ENCODE assay signal across 27 mouse cellular contexts in genomic region chr6:147140600-147141154, GRCm38 (mm10). TPM values are rescaled to one million over a fixed set of nuclear protein-coding genes. Genes with fewer than 3 reads are reported as not detected.
DNase-seq lines count a peak whose midpoint lies in the region; ATAC-seq and TF ChIP-seq lines count a peak whose summit lies in the region.
"Had no signal": no experiment of that assay in that cellular context is flagged by ENCODE, and none has a peak within 500 bp of the region (broad histone marks: within the 10 kb centered on the region; RNA-seq: fewer than 3 reads in every experiment).

No protein-coding gene starts in this region.

- H3K4me2 ChIP-seq in intestine, embryonic 16.5 days (ENCODE audit: low read depth, low read length): no peak overlapping the region
- H3K4me2 ChIP-seq: embryonic facial prominence, embryonic 13.5 days; forebrain, embryonic 13.5 days; heart, embryonic 11.5 days; hindbrain, embryonic 14.5 days had no signal

- no peak overlapping the region for H3K9ac ChIP-seq in intestine, embryonic 16.5 days (ENCODE audit: low read depth, low read length)
- H3K9ac ChIP-seq: embryonic facial prominence, embryonic 13.5 days; forebrain, embryonic 13.5 days; hindbrain, embryonic 14.5 days had no signal

- H3K4me3 ChIP-seq in C2C12 (ENCODE audit: insufficient read depth, poor library complexity, severe bottlenecking): no peak overlapping the region
- H3K4me3 ChIP-seq in intestine, embryonic 16.5 days (ENCODE audit: low read length): no peak overlapping the region
- H3K4me3 ChIP-seq: embryonic facial prominence, embryonic 10.5 days; embryonic facial prominence, embryonic 13.5 days; forebrain, embryonic 10.5 days; forebrain, embryonic 13.5 days had no signal

- H3K79me3 ChIP-seq in C2C12 (ENCODE audit: low read depth): no peaks in the 10 kb centered on the region

- H3K27ac ChIP-seq in intestine, embryonic 16.5 days (ENCODE audit: low read length): no peak overlapping the region
- H3K27ac ChIP-seq: embryonic facial prominence, embryonic 10.5 days; embryonic facial prominence, embryonic 13.5 days; forebrain, embryonic 10.5 days; forebrain, embryonic 13.5 days; hindbrain, embryonic 14.5 days; hindbrain, postnatal 0 days had no signal

- H3ac ChIP-seq in C2C12 (ENCODE audit: control insufficient read depth, insufficient read length, low read depth): no peak overlapping the region

- H3K27me3 ChIP-seq in C2C12 (ENCODE audit: control insufficient read depth, insufficient read depth, insufficient read length): no peaks in the 10 kb centered on the region
- no peaks in the 10 kb centered on the region for H3K27me3 ChIP-seq in intestine, embryonic 16.5 days (replicated peaks; ENCODE audit: control insufficient read depth, insufficient read depth, low read length)
- H3K27me3 ChIP-seq: embryonic facial prominence, embryonic 13.5 days; forebrain, embryonic 13.5 days had no signal

- peak; percentile 77 for ATAC-seq in intestine, embryonic 16.5 days
- ATAC-seq: forebrain, embryonic 13.5 days; forebrain, embryonic 16.5 days; hindbrain, postnatal 0 days; inflammation-experienced regulatory T-cells, adult 6 months had no signal

- TF ChIP-seq CTCF in C2C12 (IDR thresholded peaks at IDR 0.05; ENCODE audit: control insufficient read depth, insufficient read depth, insufficient read length): no peak

- peak; percentile 36 for DNase-seq in heart, adult 11 months
- DNase-seq in heart, postnatal 25 days (ENCODE audit: low spot score): no peak
- DNase-seq in layer of hippocampus, postnatal 10 days (ENCODE audit: low spot score in 2 of 2): no peak
- no peak for DNase-seq in urinary bladder, adult 2 months (ENCODE audit: low spot score)
- DNase-seq: adrenal gland, postnatal 25 days; cerebellum, adult 11-12 months; cerebellum, adult 8-10 months; cerebellum, postnatal 10 days; cerebellum, postnatal 36 days; embryo, embryonic 11 days; gastrocnemius, postnatal 10 days; gastrocnemius, postnatal 36 days; heart, postnatal 36 days; kidney, adult 18-20 months had no signal

- intact Hi-C loops in heart, postnatal 25 days (cut with DNase I): no loop called here

- H3K36me3 ChIP-seq in C2C12 (ENCODE audit: control insufficient read depth, insufficient read depth): no peaks in the 10 kb centered on the region
- no peaks in the 10 kb centered on the region for H3K36me3 ChIP-seq in intestine, embryonic 16.5 days (ENCODE audit: control insufficient read depth, insufficient read depth, low read length)
- H3K36me3 ChIP-seq: embryonic facial prominence, embryonic 10.5 days; embryonic facial prominence, embryonic 13.5 days; forebrain, embryonic 10.5 days had no signal

- H3K9me3 ChIP-seq in intestine, embryonic 16.5 days (ENCODE audit: control insufficient read depth, low read length): no peaks in the 10 kb centered on the region
- H3K9me3 ChIP-seq: embryonic facial prominence, embryonic 10.5 days; embryonic facial prominence, embryonic 13.5 days; forebrain, embryonic 10.5 days; forebrain, embryonic 13.5 days had no signal

- no peaks in the 10 kb centered on the region for H3K79me2 ChIP-seq in C2C12 (ENCODE audit: control insufficient read depth, insufficient read depth)

- 78% methylated on average over 7 of the region's 7 CpGs for WGBS in intestine, embryonic 16.5 days

- H3K4me1 ChIP-seq in intestine, embryonic 16.5 days (ENCODE audit: control insufficient read depth, insufficient read depth, low read length): no peaks in the 10 kb centered on the region

TF ChIP-seq in C2C12, 6 proteins besides CTCF, POLR2A, EP300 and RAD21:
- TF ChIP-seq MYOD1 (IDR thresholded peaks at IDR 0.05; ENCODE audit: control insufficient read depth, insufficient read length, low read depth) (no peak), FOSL1 (IDR thresholded peaks at IDR 0.05; ENCODE audit: insufficient read depth, low read length, poor library complexity, severe bottlenecking) (peak; percentile 8), CEBPB (IDR thresholded peaks at IDR 0.05; ENCODE audit: low read depth) (no peak)

RNA-seq across cellular contexts. Expression of gene Klhl42, which starts 49.5 kb away (rescaled TPM):
- total RNA-seq in heart, postnatal 25 days (2021): 1 to 10 TPM; 5.4 to 6.7 TPM
- polyA plus RNA-seq in C2C12 (2012; fragmentation: generic; extraction: Trizol): 4.6 TPM
- 4.6 and 5.2 TPM in 2 replicates for polyA plus RNA-seq in intestine, embryonic 16.5 days (2015; fragmentation: Nextera tagmentation; extraction: Ambion mirVana)
- total RNA-seq in layer of hippocampus, postnatal 10 days (2021): 10 to 100 TPM; 23.5 to 25.7 TPM
- 18.4 and 21.9 TPM in 2 replicates for polyA plus RNA-seq in urinary bladder, adult 2 months (2012; rRNA removed)

RNA-seq across cellular contexts. Expression of gene Mansc4, which starts 53.8 kb away (rescaled TPM):
- total RNA-seq in heart, postnatal 25 days (2021): not detected
- polyA plus RNA-seq in C2C12 (2012; fragmentation: generic; extraction: Trizol): 0.13 TPM
- polyA plus RNA-seq in intestine, embryonic 16.5 days (2015; fragmentation: Nextera tagmentation; extraction: Ambion mirVana): 1.5 and 2.3 TPM in 2 replicates
- under 1 TPM in 1 of 2 experiments, not detected in 1; 0.87 TPM for total RNA-seq in layer of hippocampus, postnatal 10 days (2021)
- 4.3 and 4.7 TPM in 2 replicates for polyA plus RNA-seq in urinary bladder, adult 2 months (2012; rRNA removed)
- total RNA-seq: adrenal gland, postnatal 25 days; gastrocnemius, postnatal 10 days; gastrocnemius, postnatal 36 days; granulocyte monocyte progenitor cell, adult 5-6 weeks; heart, adult 8-10 months; heart, postnatal 36 days had no signal
